8 mouse cellular contexts compared by ENCODE assay signal in the genomic region with DNA sequence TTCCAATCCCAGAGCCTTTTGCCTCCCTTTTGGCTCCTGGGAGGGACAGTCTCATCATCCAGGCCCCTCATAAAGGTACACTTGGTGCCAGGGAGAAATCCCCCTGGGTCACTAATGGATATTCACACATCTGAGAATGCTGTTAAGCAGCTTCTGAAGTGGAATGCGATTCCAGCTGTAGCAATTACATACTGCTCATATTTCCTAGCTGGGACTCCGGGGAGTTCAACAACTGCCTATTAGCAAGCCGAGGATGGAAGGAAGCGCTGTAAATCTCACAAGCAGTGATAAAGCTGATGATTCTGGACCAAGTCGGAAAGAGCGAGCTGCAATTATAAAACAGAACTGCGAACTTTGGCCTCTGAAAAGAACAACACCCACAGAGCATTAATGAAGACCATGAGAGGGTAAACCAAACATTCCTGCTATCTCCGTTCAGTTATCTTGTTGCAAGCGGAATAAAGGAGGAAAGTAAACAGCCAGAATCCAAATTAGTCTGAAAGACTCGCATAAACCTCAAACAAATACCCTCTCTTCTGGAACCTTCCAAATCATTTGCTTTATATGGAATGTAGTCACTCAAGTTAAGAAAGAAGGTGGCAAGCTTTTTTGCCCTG.
DNase-seq lines count a peak whose midpoint lies in the region; ATAC-seq and TF ChIP-seq lines count a peak whose summit lies in the region.

No protein-coding gene starts in this region.

- H3K4me1 ChIP-seq in limb, embryonic 11.5 days (ENCODE audit: control insufficient read depth, insufficient read depth, low read length): peaks cover 6% of the 10 kb centered on the region; the same call in 1 of the 2 replicates
- peaks cover 7% of the 10 kb centered on the region for H3K4me1 ChIP-seq in neural tube, embryonic 15.5 days
- H3K4me1 ChIP-seq in cerebellum, adult 2 months (ENCODE audit: control insufficient read depth, insufficient read depth, low read length): no peaks in the 10 kb centered on the region

- no peak overlapping the region for H3K27ac ChIP-seq in limb, embryonic 11.5 days (replicated peaks; ENCODE audit: low read depth, low read length)
- 0 out of 2 replicates have a peak overlapping the region, but pooled peaks have one; percentile 25 for H3K27ac ChIP-seq in neural tube, embryonic 15.5 days (replicated peaks)
- H3K27ac ChIP-seq in cerebellum, adult 2 months (ENCODE audit: insufficient read depth, low read length): no peak overlapping the region

- peak; percentile 20 for DNase-seq in adrenal gland, postnatal 10 days
- DNase-seq in embryo, embryonic 9.5 days (ENCODE audit: extremely low spot score): peak; percentile 28
- peak; percentile 32 for DNase-seq in heart, postnatal 4 days
- DNase-seq in limb, embryonic 11.5 days (ENCODE audit: low spot score): peak; percentile 38
- no peak for DNase-seq in cerebellum, adult 2 months
- no peak for DNase-seq in layer of hippocampus, adult 9-11 months
- no peak for DNase-seq in layer of hippocampus, postnatal 36 days

- H3K9me3 ChIP-seq in limb, embryonic 11.5 days (ENCODE audit: control insufficient read depth, low read length): no peaks in the 10 kb centered on the region
- H3K9me3 ChIP-seq in neural tube, embryonic 15.5 days (replicated peaks): no peaks in the 10 kb centered on the region

- H3K4me3 ChIP-seq in limb, embryonic 11.5 days (ENCODE audit: low read depth, low read length): no peak overlapping the region
- no peak overlapping the region for H3K4me3 ChIP-seq in neural tube, embryonic 15.5 days (replicated peaks)
- H3K4me3 ChIP-seq in cerebellum, adult 2 months (replicated peaks; ENCODE audit: insufficient read depth, low read depth, low read length): no peak overlapping the region

- no peak for TF ChIP-seq POLR2A in cerebellum, adult 2 months (IDR thresholded peaks at IDR 0.05; ENCODE audit: borderline replicate concordance, insufficient read depth, low read length)

- ATAC-seq in limb, embryonic 11.5 days (ENCODE audit: insufficient number of reproducible peaks, low FRiP score, low TSS enrichment, low read depth): peak; percentile 68; the same call in 1 of the 2 replicates
- peak; percentile 81; the same call in 1 of the 2 replicates for ATAC-seq in neural tube, embryonic 15.5 days (ENCODE audit: low FRiP score)

- no peak overlapping the region for H3K9ac ChIP-seq in limb, embryonic 11.5 days (ENCODE audit: low read length)
- no peak overlapping the region for H3K9ac ChIP-seq in neural tube, embryonic 15.5 days (replicated peaks)

- H3K4me2 ChIP-seq in limb, embryonic 11.5 days (ENCODE audit: low read depth, severe bottlenecking): peak overlapping the region; percentile 28; the same call in 1 of the 2 replicates
- peak overlapping the region; percentile 28; the same call in 1 of the 2 replicates for H3K4me2 ChIP-seq in neural tube, embryonic 15.5 days

- no peaks in the 10 kb centered on the region for H3K27me3 ChIP-seq in limb, embryonic 11.5 days (ENCODE audit: control insufficient read depth, insufficient read depth, low read length)
- no peaks in the 10 kb centered on the region for H3K27me3 ChIP-seq in neural tube, embryonic 15.5 days (replicated peaks)
- H3K27me3 ChIP-seq in cerebellum, adult 2 months (ENCODE audit: control insufficient read depth, insufficient read depth, low read length): no peaks in the 10 kb centered on the region

- no peaks in the 10 kb centered on the region for H3K36me3 ChIP-seq in limb, embryonic 11.5 days (ENCODE audit: control insufficient read depth, insufficient read depth, low read length)
- H3K36me3 ChIP-seq in neural tube, embryonic 15.5 days: no peaks in the 10 kb centered on the region

- TF ChIP-seq CTCF in cerebellum, adult 2 months (IDR thresholded peaks at IDR 0.05; ENCODE audit: borderline replicate concordance, insufficient read depth, low read depth, low read length): no peak

- WGBS in limb, embryonic 11.5 days: 6% methylated on average over 10 of the region's 10 CpGs
- WGBS in neural tube, embryonic 15.5 days: 30% methylated on average over 10 of the region's 10 CpGs
- WGBS in cerebellum, adult 2 months: 81% methylated on average over 10 of the region's 10 CpGs

Comparison
In these comparisons a context has a peak if more than half of its experiments do, and no peak if none do; other contexts are left out.
1. DNase-seq: peak in adrenal gland, postnatal 10 days (single experiment), embryo, embryonic 9.5 days (single experiment), heart, postnatal 4 days (single experiment) and limb, embryonic 11.5 days (single experiment); none in cerebellum, adult 2 months (0 of 2), layer of hippocampus, adult 9-11 months (single experiment) and layer of hippocampus, postnatal 36 days (0 of 2).